Mouse (Mus musculus): ENCODE measurements around the gene Pde8b. TPM values are rescaled to one million over a fixed set of nuclear protein-coding genes. Genes with fewer than 3 reads are reported as not detected.
A peak's percentile ranks its signal among the peaks of the same experiment; 100 is the strongest.
"Not testable (repeated sequence)": the region's sequence is repeated elsewhere in the genome, so short reads cannot be mapped to it uniquely, and the experiment has no call there.

Pde8b gene
- polyA plus RNA-seq, 1 experiment from 2014 or later, result 0.52 TPM

- no peaks in the 10 kb centered on the region for H3K4me1 ChIP-seq
- H3K27ac ChIP-seq, result no peak overlapping the region
- no peaks in the 10 kb centered on the region for H3K36me3 ChIP-seq
- no peaks in the 10 kb centered on the region; the same call in 1 of the 2 replicates for H3K27me3 ChIP-seq (replicated peaks)
- H3K9me3 ChIP-seq (replicated peaks), result no peaks in the 10 kb centered on the region
- WGBS (ENCODE audit: insufficient replicate concordance), result 72% methylated on average over 2 of the region's 2 CpGs
- no peak overlapping the region for H3K4me2 ChIP-seq
- H3K9ac ChIP-seq, result no peak overlapping the region
- H3K4me3 ChIP-seq, result no peak overlapping the region
- no peak for ATAC-seq
Observed at GRCm38 (mm10) chr13:95243026-95243425, 7.1 kb downstream of the Pde8b start.

GRCm38 (mm10) chr13:95237488-95237887, 12.6 kb downstream of the Pde8b start:
- no peaks in the 10 kb centered on the region for H3K36me3 ChIP-seq
- H3K27ac ChIP-seq, result no peak overlapping the region
- no peak overlapping the region for H3K4me2 ChIP-seq
- no peaks in the 10 kb centered on the region; the same call in 1 of the 2 replicates for H3K27me3 ChIP-seq (replicated peaks)
- H3K9me3 ChIP-seq (replicated peaks), result no peaks in the 10 kb centered on the region
- 80% methylated on average over 2 of the region's 2 CpGs for WGBS (ENCODE audit: insufficient replicate concordance)
- no peak overlapping the region for H3K4me3 ChIP-seq
- no peak overlapping the region for H3K9ac ChIP-seq
- no peak for ATAC-seq
- no peaks in the 10 kb centered on the region for H3K4me1 ChIP-seq

- H3K9ac ChIP-seq, result no peak overlapping the region
- no peaks in the 10 kb centered on the region for H3K27me3 ChIP-seq (replicated peaks)
- 72% methylated on average over 8 of the region's 8 CpGs for WGBS (ENCODE audit: insufficient replicate concordance)
- no peak overlapping the region for H3K4me2 ChIP-seq
- no peak overlapping the region for H3K27ac ChIP-seq
- H3K9me3 ChIP-seq (replicated peaks), result no peaks in the 10 kb centered on the region
- ATAC-seq, result no peak
- no peaks in the 10 kb centered on the region for H3K4me1 ChIP-seq
- no peak overlapping the region for H3K4me3 ChIP-seq
- H3K36me3 ChIP-seq, result no peaks in the 10 kb centered on the region
Observed at GRCm38 (mm10) chr13:95235261-95235660, 14.9 kb downstream of the Pde8b start.

GRCm38 (mm10) chr13:95231366-95232138, 18.6 kb downstream of the Pde8b start:
- Histone ChIP-seq H3K9me3 (replicated peaks) (no peaks in the 10 kb centered on the region), H3K27me3 (replicated peaks) (peaks cover 5% of the 10 kb centered on the region), H3K4me1 (no peaks in the 10 kb centered on the region), H3K4me2 (no peak overlapping the region), H3K27ac (no peak overlapping the region), H3K4me3 (no peak overlapping the region), H3K36me3 (no peaks in the 10 kb centered on the region), H3K9ac (no peak overlapping the region)
- 62% methylated on average over 8 of the region's 8 CpGs for WGBS (ENCODE audit: insufficient replicate concordance)
- ATAC-seq, result no peak

GRCm38 (mm10) chr13:95230326-95230725, 19.8 kb downstream of the Pde8b start:
- H3K27me3 ChIP-seq (replicated peaks), result peaks cover 9% of the 10 kb centered on the region
- H3K9ac ChIP-seq, result no peak overlapping the region
- H3K9me3 ChIP-seq (replicated peaks), result no peaks in the 10 kb centered on the region
- no peaks in the 10 kb centered on the region for H3K36me3 ChIP-seq
- no peak for ATAC-seq
- H3K4me1 ChIP-seq, result no peaks in the 10 kb centered on the region
- WGBS (ENCODE audit: insufficient replicate concordance), result 57% methylated on average over 1 of the region's 1 CpGs
- H3K4me2 ChIP-seq, result no peak overlapping the region
- no peak overlapping the region for H3K27ac ChIP-seq
- no peak overlapping the region for H3K4me3 ChIP-seq

GRCm38 (mm10) chr13:95224491-95224890, 25.6 kb downstream of the Pde8b start:
- no peak overlapping the region for H3K27ac ChIP-seq
- no peaks in the 10 kb centered on the region for H3K36me3 ChIP-seq
- no peaks in the 10 kb centered on the region; the same call in 1 of the 2 replicates for H3K4me1 ChIP-seq
- WGBS (ENCODE audit: insufficient replicate concordance), result 42% methylated on average over 2 of the region's 2 CpGs
- no peaks in the 10 kb centered on the region for H3K9me3 ChIP-seq (replicated peaks)
- no peak for ATAC-seq
- H3K9ac ChIP-seq, result no peak overlapping the region
- no peak overlapping the region for H3K4me2 ChIP-seq
- peaks cover 55% of the 10 kb centered on the region for H3K27me3 ChIP-seq (replicated peaks)
- no peak overlapping the region for H3K4me3 ChIP-seq

- H3K36me3 ChIP-seq, result no peaks in the 10 kb centered on the region
- H3K4me1 ChIP-seq, result no peaks in the 10 kb centered on the region; the same call in 1 of the 2 replicates
- peaks cover 59% of the 10 kb centered on the region for H3K27me3 ChIP-seq (replicated peaks)
- H3K9me3 ChIP-seq (replicated peaks), result no peaks in the 10 kb centered on the region
- WGBS (ENCODE audit: insufficient replicate concordance), result 29% methylated on average over 2 of the region's 2 CpGs
- H3K27ac ChIP-seq, result no peak overlapping the region
- H3K4me2 ChIP-seq, result 0 out of 2 replicates have a peak overlapping the region, but pooled peaks have one; percentile 72
- no peak overlapping the region for H3K9ac ChIP-seq
- no peak for ATAC-seq
- H3K4me3 ChIP-seq, result no peak overlapping the region
Observed at GRCm38 (mm10) chr13:95223427-95223772, 26.7 kb downstream of the Pde8b start.

GRCm38 (mm10) chr13:95222569-95223426, 27.3 kb downstream of the Pde8b start:
- Histone ChIP-seq H3K9ac (0 out of 2 replicates have a peak overlapping the region, but pooled peaks have one; percentile 12), H3K4me3 (peak overlapping the region; percentile 55), H3K4me1 (no peaks in the 10 kb centered on the region; the same call in 1 of the 2 replicates), H3K36me3 (no peaks in the 10 kb centered on the region), H3K9me3 (replicated peaks) (no peaks in the 10 kb centered on the region), H3K27me3 (replicated peaks) (peaks cover 59% of the 10 kb centered on the region), H3K27ac (no peak overlapping the region), H3K4me2 (peak overlapping the region; percentile 72)
- WGBS (ENCODE audit: insufficient replicate concordance), result 2% methylated on average over 70 of the region's 96 CpGs
- no peak for ATAC-seq

- Histone ChIP-seq H3K4me1 (no peaks in the 10 kb centered on the region; the same call in 1 of the 2 replicates), H3K27me3 (replicated peaks) (peaks cover 59% of the 10 kb centered on the region), H3K4me2 (peak overlapping the region; percentile 72), H3K9ac (0 out of 2 replicates have a peak overlapping the region, but pooled peaks have one; percentile 12), H3K36me3 (no peaks in the 10 kb centered on the region), H3K27ac (no peak overlapping the region), H3K9me3 (replicated peaks) (no peaks in the 10 kb centered on the region), H3K4me3 (peak overlapping the region; percentile 55)
- 5% methylated on average over 24 of the region's 24 CpGs for WGBS (ENCODE audit: insufficient replicate concordance)
- ATAC-seq, result no peak
Observed at GRCm38 (mm10) chr13:95221882-95222568, 28.1 kb downstream of the Pde8b start.

GRCm38 (mm10) chr13:95215661-95216170, 34.4 kb downstream of the Pde8b start:
- not testable (repeated sequence) for H3K4me3 ChIP-seq; H3K36me3 ChIP-seq; H3K27me3 ChIP-seq (replicated peaks); H3K4me1 ChIP-seq; H3K4me2 ChIP-seq; H3K9me3 ChIP-seq (replicated peaks); H3K27ac ChIP-seq; H3K9ac ChIP-seq; ATAC-seq
- 42% methylated on average over 1 of the region's 1 CpGs for WGBS (ENCODE audit: insufficient replicate concordance)

- no peak overlapping the region for H3K9ac ChIP-seq
- no peaks in the 10 kb centered on the region for H3K27me3 ChIP-seq (replicated peaks)
- no peaks in the 10 kb centered on the region for H3K9me3 ChIP-seq (replicated peaks)
- H3K27ac ChIP-seq, result no peak overlapping the region
- no peak for ATAC-seq
- no peak overlapping the region for H3K4me2 ChIP-seq
- no peak overlapping the region for H3K4me3 ChIP-seq
- WGBS (ENCODE audit: insufficient replicate concordance), result 63% methylated on average over 5 of the region's 5 CpGs
- no peaks in the 10 kb centered on the region for H3K4me1 ChIP-seq
- no peaks in the 10 kb centered on the region for H3K36me3 ChIP-seq
Observed at GRCm38 (mm10) chr13:95212320-95212719, 37.8 kb downstream of the Pde8b start.

Data from liver, embryonic 12.5 days (tissue).